Mouse (Mus musculus) hindbrain, embryonic 14.5 days (tissue): ENCODE measurements around the gene Gm38655. TPM values are rescaled to one million over a fixed set of nuclear protein-coding genes. Genes with fewer than 3 reads are reported as not detected.

Experiments
- polyA plus RNA-seq: library from polyadenylated mRNA; unstranded; fragments of >200 nt; fragmentation: Nextera tagmentation; extraction: Ambion mirVana; gene quantifications from 2 replicates; pipeline ENCODE4 v1.2.1, GENCODE M21; 2014

Gene Gm38655
- polyA plus RNA-seq, 1 experiment from 2014 or later = not detected

Other genes starting within 250 kb of the Gm38655 start
- 86.0 and 90.1 TPM in 2 replicates for gene Mapk8ip3, start 238.5 kb downstream of the Gm38655 start, polyA plus RNA-seq
- gene Jpt2, start 214.8 kb downstream of the Gm38655 start, polyA plus RNA-seq = 58.2 and 60.6 TPM in 2 replicates
- gene Cramp1l, start 159.7 kb downstream of the Gm38655 start, polyA plus RNA-seq = 8.0 and 8.1 TPM in 2 replicates
- 15.9 and 20.9 TPM in 2 replicates for gene Ift140, start 159.4 kb downstream of the Gm38655 start, polyA plus RNA-seq
- 11.3 and 12.4 TPM in 2 replicates for gene Tmem204, start 91.9 kb downstream of the Gm38655 start, polyA plus RNA-seq
- 39.8 and 41.7 TPM in 2 replicates for gene Telo2, start 59.5 kb downstream of the Gm38655 start, polyA plus RNA-seq
- gene Ptx4, start 54.7 kb downstream of the Gm38655 start, polyA plus RNA-seq = not detected in 2 replicates
- gene Clcn7, start 42.1 kb downstream of the Gm38655 start, polyA plus RNA-seq = 28.1 and 29.4 TPM in 2 replicates
- not detected in 2 replicates for gene Ccdc154, start 13.0 kb downstream of the Gm38655 start, polyA plus RNA-seq
- gene BC003965, start 9.1 kb upstream of the Gm38655 start, polyA plus RNA-seq = 30.3 and 31.5 TPM in 2 replicates
- gene Unkl, start 12.9 kb upstream of the Gm38655 start, polyA plus RNA-seq = 9.4 and 9.9 TPM in 2 replicates
- 90.5 and 91.1 TPM in 2 replicates for gene Gnptg, start 64.7 kb upstream of the Gm38655 start, polyA plus RNA-seq
- gene Tsr3, start 64.7 kb upstream of the Gm38655 start, polyA plus RNA-seq = 52.1 and 53.4 TPM in 2 replicates
- gene Baiap3, start 80.9 kb upstream of the Gm38655 start, polyA plus RNA-seq = 10.8 and 15.9 TPM in 2 replicates
- gene Ube2i, start 99.2 kb upstream of the Gm38655 start, polyA plus RNA-seq = 430 and 441 TPM in 2 replicates
- not detected in 2 replicates for gene Prss34, start 122.9 kb upstream of the Gm38655 start, polyA plus RNA-seq
- gene Prss28, start 133.2 kb upstream of the Gm38655 start, polyA plus RNA-seq = not detected in 2 replicates
- gene Prss29, start 143.2 kb upstream of the Gm38655 start, polyA plus RNA-seq = not detected in 2 replicates
- gene Tpsab1, start 170.1 kb upstream of the Gm38655 start, polyA plus RNA-seq = not detected in 2 replicates
- 0.36 TPM in 1 of 2 replicates, not detected in the other for gene Tpsb2, start 190.8 kb upstream of the Gm38655 start, polyA plus RNA-seq
- 1.2 TPM in 1 of 2 replicates, not detected in the other for gene Tpsg1, start 193.8 kb upstream of the Gm38655 start, polyA plus RNA-seq